Mouse (Mus musculus) A20 (cell line): ENCODE results near the gene Otub1.

Experiments used
- DNase-seq: peaks from one replicate; pipeline ENCODE4 v3.0.0-alpha.2; 2011; ENCODE audit warnings: low read depth, low spot score

Otub1 gene

DNA sequence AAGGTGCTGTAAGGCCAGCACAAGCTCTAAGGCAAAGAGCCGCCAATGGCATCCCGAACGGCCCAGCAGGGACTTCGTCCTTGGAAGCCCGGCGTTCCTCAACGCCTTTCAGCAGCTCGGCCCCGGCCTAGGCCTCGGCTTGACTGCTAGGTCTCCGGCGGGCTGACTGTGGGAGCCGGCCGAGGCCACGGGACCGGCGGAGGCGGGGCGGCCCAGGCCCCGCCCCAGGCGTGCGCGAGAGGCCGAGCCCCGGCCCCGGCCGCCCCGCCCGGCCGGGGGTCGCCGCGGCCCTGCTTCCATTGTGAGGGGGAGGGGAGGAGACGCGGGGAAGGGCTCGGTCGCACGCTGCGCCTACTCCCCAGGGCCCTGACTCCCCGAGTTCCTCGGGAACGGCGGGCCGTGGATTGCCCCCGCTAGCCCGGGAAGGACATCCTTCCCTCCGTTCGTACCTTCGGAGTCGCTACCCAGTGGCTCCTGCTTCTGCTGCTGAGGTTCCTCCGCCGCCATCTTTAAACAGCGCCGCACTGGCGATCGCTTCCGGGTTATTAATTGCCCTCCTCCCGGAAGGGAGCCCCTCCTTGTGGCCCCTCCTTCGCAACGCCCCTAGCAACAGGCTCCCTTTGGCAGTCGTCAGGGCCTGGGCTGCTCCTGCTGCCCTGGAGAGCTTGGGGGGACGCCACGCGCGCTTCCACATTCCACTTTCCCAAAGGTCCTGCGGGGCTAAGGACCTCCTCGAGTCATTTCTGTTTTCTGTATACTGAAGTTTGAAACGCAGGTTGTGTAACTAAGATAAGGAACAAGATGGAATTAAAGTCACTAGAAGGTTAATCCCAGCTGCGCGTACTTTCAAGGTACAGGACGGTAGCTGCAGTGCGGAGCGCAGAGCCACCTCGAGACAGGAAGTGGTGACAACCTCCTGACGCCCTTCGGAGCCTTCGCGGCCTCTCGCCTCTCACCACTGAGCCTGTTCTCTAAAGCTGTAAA lies at the start of gene Otub1:
Otub1 (minus strand) TSS at position 564 of the 984 bp plus-strand sequence.
- peak; percentile 98 for DNase-seq

DNA sequence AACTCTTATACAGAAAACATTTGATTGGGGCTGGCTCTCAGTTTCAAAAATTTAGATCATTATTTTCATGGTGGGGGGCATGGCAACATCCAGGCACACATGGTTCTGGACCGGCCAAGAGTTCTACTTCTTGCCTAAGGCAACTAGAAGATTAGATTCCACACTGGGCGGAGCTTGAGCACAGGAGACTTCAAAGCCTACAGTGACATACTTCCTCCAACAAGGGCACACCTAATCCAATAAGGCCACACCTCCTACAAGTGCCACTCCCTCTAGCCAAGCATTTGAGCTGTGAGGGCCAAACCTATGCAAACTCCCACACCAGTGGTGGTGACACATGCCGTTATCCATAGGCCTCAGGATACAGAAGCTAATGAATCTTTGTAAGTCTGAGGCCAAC lies 39.9 kb upstream of the Otub1 start:
- no peak for DNase-seq

DNA sequence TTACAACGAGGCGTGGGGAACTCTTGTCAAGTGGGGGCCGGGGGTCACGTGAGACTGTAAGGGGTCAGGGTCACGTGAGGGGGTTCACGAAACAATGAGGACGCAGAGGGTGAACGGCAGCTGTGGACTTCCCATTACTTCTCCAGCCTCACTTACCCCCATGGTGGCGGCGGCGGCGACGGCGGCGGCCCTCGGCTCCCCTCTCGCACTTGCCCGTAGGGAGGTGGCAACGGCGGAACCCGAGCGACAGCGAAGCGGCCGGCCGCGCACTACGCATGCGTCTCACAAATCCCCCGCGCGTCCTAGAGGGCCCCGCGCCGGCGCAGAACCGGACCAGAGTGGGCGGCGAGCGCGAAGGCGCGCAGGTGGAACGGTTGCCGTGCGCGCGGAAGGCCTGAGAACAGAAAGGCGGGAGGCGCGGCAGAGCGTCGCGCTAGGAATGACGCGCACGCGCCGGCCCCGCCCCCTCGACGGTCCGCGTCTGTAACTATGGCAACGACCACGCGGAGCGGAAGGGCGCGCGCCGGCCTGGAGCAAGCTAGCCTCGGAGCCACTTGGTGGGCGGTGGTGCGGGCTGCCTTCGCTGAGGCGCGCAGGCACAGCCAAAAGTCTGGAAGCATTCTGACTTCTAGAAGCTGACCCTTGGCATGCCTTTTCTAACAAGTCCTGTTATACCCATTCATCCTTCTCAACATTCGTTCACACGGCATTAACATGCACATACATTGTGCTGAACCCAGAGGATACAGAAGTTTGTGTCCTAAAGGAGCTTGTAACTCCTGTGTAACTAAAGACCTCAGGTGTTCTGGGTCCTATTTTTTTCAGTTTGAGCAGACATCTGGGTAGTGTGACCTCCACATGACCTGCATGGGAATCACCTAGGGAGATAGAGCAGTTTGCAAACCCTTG lies 34.9 kb upstream of the Otub1 start, which contains the start of gene Naa40:
Naa40 (minus strand) TSS at position 402 of the 909 bp plus-strand sequence.
- peak; percentile 98 for DNase-seq

DNA sequence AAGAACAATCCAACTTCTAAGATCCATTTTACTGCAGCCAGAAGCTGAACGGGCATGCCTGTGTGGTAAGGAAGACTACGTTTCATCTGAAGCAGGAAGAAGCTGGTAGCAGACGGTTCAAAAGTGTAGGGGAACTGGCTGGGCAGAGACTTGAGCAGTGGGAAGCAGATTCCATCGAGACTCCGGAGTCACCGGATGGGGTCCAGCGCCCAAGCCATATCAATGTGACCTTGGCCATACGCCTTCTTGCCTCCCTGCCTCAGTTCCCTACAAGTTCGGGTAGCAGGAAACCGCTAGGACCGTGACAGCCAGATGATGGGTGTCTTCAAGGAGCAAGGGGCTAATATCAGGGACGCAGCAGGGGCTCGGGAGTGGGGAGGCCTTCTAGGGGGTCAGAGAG lies 34.2 kb upstream of the Otub1 start:
- peak; percentile 69 for DNase-seq

DNA sequence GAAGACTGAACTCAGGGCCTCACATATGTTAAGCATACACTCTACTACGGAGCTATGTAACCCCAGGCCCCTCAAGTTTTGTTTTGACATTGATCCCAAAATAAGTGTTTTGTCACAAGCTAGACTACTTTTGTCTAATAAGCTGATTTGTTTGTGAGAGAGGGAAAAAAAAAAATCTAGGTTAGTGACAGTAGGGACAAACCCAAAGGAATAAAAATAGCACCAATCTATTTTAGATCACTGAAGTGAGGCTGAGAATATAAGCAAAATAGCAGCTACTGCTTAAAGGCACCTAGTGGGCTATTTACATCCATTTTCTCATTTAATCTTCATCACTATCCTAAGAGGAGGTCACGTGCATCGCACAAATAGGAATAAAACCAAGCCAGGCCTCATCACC lies 33.5 kb upstream of the Otub1 start:
- no peak for DNase-seq

DNA sequence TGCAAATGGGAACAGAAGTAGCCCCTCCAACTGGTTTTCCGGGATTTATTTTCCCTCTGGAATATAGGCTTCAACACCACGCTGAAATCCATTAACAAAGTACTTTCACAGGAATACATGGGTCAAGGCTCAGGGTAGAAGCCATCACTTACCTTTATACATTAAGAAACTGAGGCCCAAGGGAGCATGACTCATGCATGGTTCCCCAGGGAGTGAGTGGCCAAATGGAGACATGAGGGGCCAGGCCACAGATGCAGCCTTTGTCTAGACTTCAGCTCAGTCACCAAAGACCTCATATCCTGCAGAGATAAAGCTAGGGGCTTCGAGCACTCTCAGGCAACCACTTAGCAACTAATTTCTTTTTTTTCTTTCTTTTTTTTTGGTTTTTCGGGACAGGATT lies 30.6 kb upstream of the Otub1 start:
- no peak for DNase-seq

DNA sequence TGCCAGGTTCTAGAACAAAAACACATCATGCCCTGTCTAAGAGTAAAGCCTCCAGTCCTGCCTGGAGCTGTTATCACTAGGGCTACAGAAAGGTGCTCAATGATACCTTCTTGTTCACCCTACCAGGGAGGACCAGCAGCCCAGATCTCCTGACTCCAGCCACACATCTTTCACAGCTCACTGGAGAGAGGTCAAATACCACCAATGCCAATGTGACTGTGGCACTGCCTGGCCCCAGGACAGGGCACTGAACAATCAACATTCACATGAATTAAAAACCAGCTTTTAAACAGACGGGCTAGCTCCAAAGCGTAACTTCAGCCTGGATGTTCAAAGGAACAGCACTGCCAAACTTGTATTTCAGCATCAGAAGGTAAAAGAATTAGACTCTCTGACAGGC lies 29.9 kb upstream of the Otub1 start:
- DNase-seq: no peak

DNA sequence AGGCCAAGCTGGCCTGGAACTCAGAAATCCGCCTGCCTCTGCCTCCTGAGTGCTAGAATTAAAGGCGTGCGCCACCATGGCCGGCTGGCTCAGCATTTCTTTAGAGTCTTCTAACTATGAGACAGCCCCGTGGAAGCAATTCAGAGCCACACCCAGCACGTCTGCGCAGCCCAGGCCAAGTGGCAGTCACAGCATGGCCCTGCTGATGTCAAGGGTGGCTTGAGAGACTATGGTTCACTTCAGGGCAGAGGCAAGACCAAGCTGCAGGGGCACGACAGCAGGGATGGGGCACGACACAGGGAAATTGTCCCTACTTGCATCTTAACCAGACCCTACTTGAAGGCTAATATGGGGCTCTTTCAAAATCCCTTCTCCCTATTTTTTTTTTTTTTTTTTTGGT lies 29.3 kb upstream of the Otub1 start:
- DNase-seq: no peak

DNA sequence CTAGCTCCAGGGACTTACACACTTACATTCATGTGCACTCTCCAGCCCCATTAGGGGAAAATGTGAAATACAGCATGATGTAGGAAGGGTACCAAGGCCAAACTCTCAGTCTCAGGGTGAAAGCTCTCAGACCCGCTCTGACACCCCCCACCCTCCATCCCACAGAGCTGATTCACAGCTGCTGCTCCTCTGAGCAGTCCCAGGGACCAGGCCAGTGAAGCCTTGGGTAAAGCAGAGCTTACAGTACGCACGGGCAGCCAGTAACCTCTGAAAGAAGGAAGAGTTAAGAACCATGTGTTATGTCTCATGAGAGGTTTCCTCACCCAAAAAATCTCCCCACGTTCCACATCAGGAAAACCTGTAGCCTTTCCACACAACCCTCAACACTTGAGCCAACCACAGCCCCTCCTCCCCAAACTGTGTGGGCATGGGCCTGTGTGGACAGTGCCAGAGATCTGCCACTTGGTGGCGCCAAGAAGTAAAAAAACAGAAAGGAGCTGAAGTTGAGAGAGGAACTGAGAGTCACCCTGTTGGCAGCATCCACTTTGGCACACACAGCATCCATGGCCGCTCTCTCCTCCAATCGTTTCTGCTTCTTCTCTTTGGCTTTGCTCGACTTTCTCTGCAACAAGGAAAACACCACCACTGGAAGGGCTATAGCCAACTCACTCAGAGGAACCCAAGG lies 28.6 kb upstream of the Otub1 start:
- DNase-seq: peak; percentile 82

DNA sequence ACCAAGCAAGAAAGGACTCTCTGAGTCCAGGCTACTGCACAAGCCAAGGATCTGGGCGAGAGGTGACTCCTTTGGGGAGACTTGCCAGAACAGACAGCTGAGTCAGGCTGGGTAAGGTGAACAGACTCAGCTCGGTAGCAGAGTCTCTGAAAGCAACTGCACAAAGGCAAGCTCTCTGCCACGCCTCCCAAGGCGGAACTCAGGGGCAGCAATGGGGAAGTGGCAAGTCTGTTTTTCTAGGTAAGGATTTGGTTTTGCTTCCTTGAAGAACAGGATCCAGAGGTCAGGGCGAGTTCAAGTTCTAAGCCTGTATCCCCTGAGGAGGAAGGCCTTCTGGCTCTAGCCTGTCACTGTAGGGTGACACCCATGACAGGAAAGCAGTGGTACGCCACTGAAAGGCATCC lies 20.4 kb upstream of the Otub1 start:
- no peak for DNase-seq

DNA sequence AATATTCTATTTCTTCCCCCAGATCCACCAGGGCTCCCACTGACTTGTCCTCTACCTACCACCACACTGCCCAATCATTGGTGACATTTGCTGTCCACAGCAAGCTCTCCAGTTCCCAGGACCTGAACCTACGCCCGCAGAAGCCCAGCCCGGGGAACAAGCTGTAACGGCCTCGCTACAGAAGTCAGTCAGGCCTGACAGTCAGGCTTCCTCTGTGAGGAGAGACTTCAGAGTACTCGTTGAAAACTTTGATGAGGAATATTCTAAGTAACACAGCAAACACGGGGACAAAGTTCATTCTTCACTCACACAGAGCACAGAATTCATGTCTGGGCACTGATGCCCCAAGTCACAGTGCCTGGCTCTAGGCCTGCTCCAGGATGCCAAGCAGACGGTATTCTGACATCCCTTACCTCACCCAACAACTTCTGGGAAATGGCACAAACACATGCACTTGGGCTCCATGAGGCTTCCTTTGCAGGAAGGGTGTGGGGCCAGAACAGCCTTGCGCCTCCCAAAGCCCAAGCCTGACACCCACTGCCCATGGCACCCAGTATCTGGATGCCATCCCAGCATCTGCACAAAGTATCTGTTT lies 19.1 kb upstream of the Otub1 start:
- DNase-seq: no peak

DNA sequence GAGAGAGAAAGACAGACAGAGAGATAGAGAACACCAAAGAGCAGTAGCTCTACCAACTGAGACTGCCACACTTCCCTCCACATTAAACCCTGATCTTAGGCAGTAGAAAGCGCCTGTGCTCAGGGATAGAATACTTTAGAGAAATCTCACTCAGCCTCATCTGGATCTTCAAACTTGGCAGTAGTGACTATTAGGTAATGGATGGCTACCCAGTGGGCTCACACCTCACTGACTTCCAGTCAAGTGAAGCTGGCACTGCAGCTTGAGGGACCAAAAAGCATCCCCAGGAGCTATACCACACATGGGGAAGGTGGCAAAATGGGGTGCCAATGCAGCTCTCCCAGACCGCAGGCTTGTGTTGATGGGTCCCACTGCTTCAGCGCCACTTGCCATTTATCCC lies 18.1 kb upstream of the Otub1 start:
- no peak for DNase-seq

DNA sequence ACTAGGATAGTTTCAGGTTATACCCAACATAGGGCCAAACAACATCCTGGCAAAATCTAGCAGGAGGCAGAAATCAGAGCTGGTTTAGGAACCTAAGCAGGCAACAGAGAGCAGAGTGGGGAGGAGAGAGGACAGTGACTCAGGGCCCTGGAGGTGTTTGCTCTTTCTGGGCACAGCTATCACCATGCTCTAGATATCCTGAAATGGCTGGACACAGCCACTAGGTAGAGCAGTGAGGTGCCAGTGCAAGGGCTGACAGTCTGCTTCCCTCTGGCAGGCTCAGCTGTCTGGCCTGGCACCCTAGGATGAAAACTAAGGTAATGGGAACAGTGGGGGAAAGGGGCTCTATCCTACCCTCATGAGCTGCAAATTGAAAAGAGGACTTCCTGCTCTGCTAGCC lies 17.4 kb upstream of the Otub1 start:
- no peak for DNase-seq

DNA sequence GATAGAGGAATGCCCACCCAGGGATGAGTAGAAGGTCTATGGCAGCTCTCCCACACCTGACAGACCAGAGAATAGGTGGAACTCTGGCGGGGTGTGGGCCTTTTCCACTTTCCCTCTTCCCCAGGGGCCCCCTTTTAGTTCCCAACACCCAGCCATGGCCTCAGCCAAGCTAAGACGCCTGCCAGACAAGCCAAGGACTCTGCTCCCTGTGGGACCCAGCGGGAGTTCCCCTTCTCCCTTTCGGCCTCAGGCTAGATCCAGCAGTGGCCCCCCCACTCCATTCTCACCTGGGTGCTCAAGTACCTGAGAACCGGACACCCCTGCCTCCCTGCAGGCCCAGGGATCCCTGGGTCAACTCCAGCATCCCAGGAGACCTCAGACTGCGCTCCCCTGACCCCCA lies 16.1 kb upstream of the Otub1 start:
- no peak for DNase-seq

DNA sequence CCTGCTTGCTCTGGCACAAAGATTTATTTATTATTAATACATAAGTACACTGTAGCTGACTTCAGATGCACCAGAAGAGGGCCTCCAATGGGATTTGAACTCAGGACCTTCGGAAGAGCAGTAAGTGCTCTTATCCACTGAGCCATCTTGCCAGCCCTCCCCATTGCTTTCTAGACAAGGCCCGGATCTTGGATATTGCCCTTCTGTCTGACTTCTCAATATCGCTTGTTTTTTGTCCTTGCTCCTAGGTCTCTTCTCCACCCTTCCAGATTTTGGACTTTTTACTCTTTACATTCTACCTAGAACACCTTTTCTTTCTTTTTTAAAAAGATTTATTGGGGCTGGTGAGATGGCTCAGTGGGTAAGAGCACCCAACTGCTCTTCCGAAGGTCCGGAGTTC lies 12.6 kb upstream of the Otub1 start:
- DNase-seq: no peak

DNA sequence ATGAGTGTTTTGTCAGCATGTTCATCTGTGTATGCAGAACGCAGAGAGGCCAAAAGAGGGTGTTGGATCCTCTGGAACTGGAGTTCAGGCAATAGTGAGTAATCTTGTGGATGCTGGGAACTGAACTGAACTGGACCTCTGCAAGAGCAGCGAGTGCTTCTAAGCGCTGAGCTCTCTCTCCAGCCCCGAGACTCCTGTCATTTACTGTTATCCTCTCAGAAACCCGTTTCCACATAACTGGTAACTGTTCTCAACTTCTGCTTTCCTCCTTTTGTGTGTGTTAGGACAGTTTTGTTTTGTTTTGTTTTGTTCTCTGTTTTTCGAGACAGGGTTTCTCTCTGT lies 11.8 kb upstream of the Otub1 start:
- DNase-seq: no peak

DNA sequence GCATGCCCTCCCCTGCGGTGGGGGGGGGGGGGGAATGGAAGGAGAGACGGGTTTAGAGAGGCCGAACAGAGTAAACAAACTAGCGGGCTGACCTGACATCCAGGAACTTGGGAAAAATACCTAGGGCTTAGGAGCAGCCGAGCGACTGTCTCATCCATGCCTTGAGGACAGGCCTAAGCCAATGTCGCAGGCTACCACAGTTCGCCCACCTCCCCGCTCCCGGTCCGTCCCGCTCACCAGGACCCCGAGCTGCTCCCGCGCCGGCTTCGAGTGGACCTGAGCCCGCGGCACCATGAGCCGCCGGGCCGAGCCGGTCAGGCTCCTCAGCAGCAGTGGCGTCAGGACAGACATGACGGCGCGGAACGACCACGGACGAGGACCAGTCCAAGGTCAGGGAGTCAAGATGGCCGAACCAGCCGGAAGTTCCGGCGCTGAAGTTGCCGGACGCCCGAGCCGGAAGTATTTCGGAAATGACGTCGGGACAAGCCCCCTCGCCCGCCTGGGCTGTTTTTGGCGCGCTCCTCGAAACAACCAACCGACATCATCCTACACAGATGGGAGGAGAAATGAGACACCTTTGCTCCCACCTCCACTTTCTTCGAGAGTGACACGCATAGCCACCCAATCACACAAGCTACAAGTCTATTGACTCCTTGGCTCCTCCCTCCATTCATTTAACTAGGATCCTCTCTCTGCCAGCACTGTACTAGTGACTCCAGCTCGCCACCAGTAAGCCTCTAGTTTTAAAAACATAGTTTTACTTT lies 11.2 kb upstream of the Otub1 start, which contains the start of gene Cox8a:
Cox8a (minus strand) TSS at position 455 of the 764 bp plus-strand sequence.
- peak; percentile 98 for DNase-seq

DNA sequence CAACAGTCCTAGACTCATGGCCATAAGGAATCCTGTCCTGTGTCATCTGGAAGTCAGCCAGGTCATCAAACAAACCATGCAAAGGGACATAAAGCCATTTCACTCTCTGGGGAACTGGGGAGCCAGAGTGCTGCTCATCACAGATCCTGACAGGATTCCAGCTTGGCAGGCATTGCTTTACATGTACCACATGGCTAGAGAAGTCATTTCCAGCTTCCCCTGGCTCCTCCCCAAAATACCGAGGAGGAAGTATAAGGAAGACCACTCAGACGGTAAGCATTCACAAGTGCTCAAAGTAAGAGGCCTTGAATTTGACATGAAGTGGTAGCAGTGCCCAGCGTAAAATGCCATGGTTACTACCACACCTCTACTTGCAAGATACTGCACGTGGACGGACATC lies 8.4 kb upstream of the Otub1 start:
- DNase-seq: no peak

DNA sequence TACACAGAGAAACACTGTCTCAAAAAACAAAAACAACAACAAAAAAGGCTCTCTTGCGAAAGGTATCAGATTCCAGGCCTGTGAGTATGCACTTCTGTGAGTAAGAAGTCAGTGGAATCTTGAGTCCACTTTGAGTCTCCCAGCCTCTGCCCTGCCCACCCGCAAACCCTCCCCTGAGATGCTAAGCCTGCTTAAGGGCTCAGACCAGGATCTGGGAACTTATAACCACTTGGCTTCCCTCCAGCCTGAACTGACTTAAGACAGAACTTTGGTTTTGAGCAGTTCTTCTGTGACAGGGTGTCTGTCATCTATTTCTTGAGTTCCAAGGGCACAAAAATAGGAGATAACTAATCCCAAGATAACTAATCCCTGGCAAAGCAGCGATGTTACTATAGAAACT lies 6.9 kb upstream of the Otub1 start:
- no peak for DNase-seq

DNA sequence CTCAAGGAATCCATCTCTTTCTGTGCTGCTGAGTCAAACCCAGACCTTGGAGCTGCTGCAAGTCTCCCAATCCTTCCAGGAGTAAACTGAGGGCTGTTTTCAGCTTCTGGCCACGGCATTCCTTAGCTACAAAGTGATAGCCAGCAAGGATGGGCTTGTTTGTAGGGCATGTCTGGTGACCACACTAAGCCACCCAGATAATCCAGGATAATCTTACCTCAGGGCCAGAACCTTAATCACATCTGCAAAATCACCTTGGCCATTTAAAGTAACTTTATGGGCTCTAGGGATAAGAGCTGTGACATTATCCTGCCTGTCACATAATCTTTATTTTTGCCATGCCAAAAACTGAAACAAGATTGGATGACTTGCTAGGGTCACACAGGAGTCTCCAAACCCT lies 6.1 kb upstream of the Otub1 start:
- DNase-seq: no peak
